Mouse (Mus musculus): ENCODE data around the gene Mcm6. TPM values are rescaled to one million over a fixed set of nuclear protein-coding genes. Genes with fewer than 3 reads are reported as not detected.

Mcm6 gene
- polyA plus RNA-seq, 1 experiment from 2014 or later, result 373 TPM

- H3K36me3 ChIP-seq, result peaks cover 94% of the 10 kb centered on the region
- 94% methylated on average over 3 of the region's 3 CpGs for WGBS
- no peaks in the 10 kb centered on the region for H3K27me3 ChIP-seq (ENCODE audit: low read depth, poor library complexity, severe bottlenecking)
- no peak overlapping the region for H3K27ac ChIP-seq (replicated peaks)
- H3K9me3 ChIP-seq (replicated peaks), result peaks cover 7% of the 10 kb centered on the region; the same call in 1 of the 2 replicates
- H3K4me3 ChIP-seq, result no peak overlapping the region
- no peaks in the 10 kb centered on the region for H3K4me1 ChIP-seq
- DNase-seq (ENCODE audit: low spot score), result no peak
Observed at GRCm38 (mm10) chr1:128281753-128282152, 77.7 kb downstream of the Mcm6 start.

Other genes starting within 250 kb of the Mcm6 start
- 63.4 and 64.7 TPM in 2 replicates for gene Ubxn4, start 115.7 kb downstream of the Mcm6 start, polyA plus RNA-seq (2016; fragmentation: Nextera tagmentation; extraction: Ambion mirVana)
- 0.19 and 0.21 TPM in 2 replicates for gene Lct, start 31.3 kb downstream of the Mcm6 start, polyA plus RNA-seq (2016; fragmentation: Nextera tagmentation; extraction: Ambion mirVana)
- 190 and 216 TPM in 2 replicates for gene Dars, start 57.7 kb upstream of the Mcm6 start, polyA plus RNA-seq (2016; fragmentation: Nextera tagmentation; extraction: Ambion mirVana)
- gene Cxcr4, start 232.6 kb upstream of the Mcm6 start, polyA plus RNA-seq (2016; fragmentation: Nextera tagmentation; extraction: Ambion mirVana), result 18.6 and 20.2 TPM in 2 replicates